Comparison of ENCODE assay signal across 8 mouse cellular contexts in the genomic region with DNA sequence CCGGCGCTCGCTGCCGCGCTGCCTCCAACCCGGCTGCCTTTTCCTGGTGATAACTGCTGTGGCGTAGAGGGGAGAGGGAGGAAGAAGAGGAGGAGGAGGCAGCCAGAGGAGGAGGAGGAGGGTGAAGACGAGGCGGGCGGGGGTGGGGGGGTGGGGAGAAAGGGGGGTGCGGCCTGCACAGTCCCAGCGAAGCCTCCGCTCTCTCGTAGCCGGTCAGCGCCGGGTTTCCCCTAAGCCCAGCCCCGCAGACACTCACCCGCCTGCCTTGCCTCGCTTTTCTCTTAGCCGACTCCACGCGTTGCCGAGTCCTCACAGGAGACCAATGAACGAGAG. TPM values are rescaled to one million over a fixed set of nuclear protein-coding genes. Genes with fewer than 3 reads are reported as not detected.
DNase-seq lines count a peak whose midpoint lies in the region; ATAC-seq and TF ChIP-seq lines count a peak whose summit lies in the region.

No protein-coding gene starts in this region.

- peak overlapping the region; percentile 88 for H3K27ac ChIP-seq in heart, embryonic 11.5 days (ENCODE audit: low read depth, low read length)
- peak overlapping the region; percentile 70 for H3K27ac ChIP-seq in hindbrain, embryonic 11.5 days (ENCODE audit: low read depth, low read length)

- under 1% methylated on average over 21 of the region's 25 CpGs for WGBS in heart, embryonic 11.5 days (ENCODE audit: insufficient replicate concordance)
- WGBS in hindbrain, embryonic 11.5 days = under 1% methylated on average over 13 of the region's 25 CpGs

- TF ChIP-seq CTCF in G1E (IDR thresholded peaks at IDR 0.05; ENCODE audit: low read depth, low read length) = no peak

- H3K4me3 ChIP-seq in heart, embryonic 11.5 days (ENCODE audit: low read depth, low read length) = peak overlapping the region; percentile 84
- peak overlapping the region; percentile 82 for H3K4me3 ChIP-seq in G1E (ENCODE audit: low read depth, low read length)
- peak overlapping the region; percentile 70 for H3K4me3 ChIP-seq in hindbrain, embryonic 11.5 days (ENCODE audit: low read depth, low read length)

- peak; percentile 92 for ATAC-seq in heart, embryonic 11.5 days (replicated peaks; ENCODE audit: insufficient number of reproducible peaks, low FRiP score, low TSS enrichment)
- ATAC-seq in G1E (ENCODE audit: extremely low read depth, insufficient number of reproducible peaks, low FRiP score, poor library complexity, severe bottlenecking) = peak; percentile 32
- ATAC-seq in hindbrain, embryonic 11.5 days (ENCODE audit: low FRiP score) = peak; percentile 92
- peak; percentile 59 for ATAC-seq in megakaryocyte progenitor cell, adult 5-6 weeks (replicated peaks; ENCODE audit: poor library complexity)

- no peaks in the 10 kb centered on the region for H3K36me3 ChIP-seq in heart, embryonic 11.5 days (ENCODE audit: control insufficient read depth, insufficient read depth, low read length)
- H3K36me3 ChIP-seq in G1E (replicated peaks) = peaks cover 5% of the 10 kb centered on the region
- H3K36me3 ChIP-seq in hindbrain, embryonic 11.5 days (ENCODE audit: control insufficient read depth, insufficient read depth, low read length) = no peaks in the 10 kb centered on the region

- H3K27me3 ChIP-seq in heart, embryonic 11.5 days (ENCODE audit: control insufficient read depth, insufficient read depth, low read length) = no peaks in the 10 kb centered on the region
- no peaks in the 10 kb centered on the region for H3K27me3 ChIP-seq in G1E (ENCODE audit: insufficient read depth, low read length)
- no peaks in the 10 kb centered on the region for H3K27me3 ChIP-seq in hindbrain, embryonic 11.5 days (ENCODE audit: control insufficient read depth, insufficient read depth, low read length)

- no peaks in the 10 kb centered on the region for H3K9me3 ChIP-seq in heart, embryonic 11.5 days (replicated peaks; ENCODE audit: control insufficient read depth, low read length)
- no peaks in the 10 kb centered on the region for H3K9me3 ChIP-seq in G1E (replicated peaks)
- H3K9me3 ChIP-seq in hindbrain, embryonic 11.5 days (ENCODE audit: control insufficient read depth, low read length) = no peaks in the 10 kb centered on the region

- DNase-seq in heart, adult 18-20 months = no peak
- peak; percentile 37 for DNase-seq in G1E (ENCODE audit: low spot score)
- no peak for DNase-seq in hindbrain, embryonic 11.5 days (ENCODE audit: low spot score)
- no peak for DNase-seq in embryo, embryonic 9.5 days (ENCODE audit: extremely low spot score)
- no peak for DNase-seq in adrenal gland, postnatal 36 days
- no peak for DNase-seq in thymus, adult 18-20 months

- peak overlapping the region; percentile 93 for H3K4me2 ChIP-seq in heart, embryonic 11.5 days
- H3K4me2 ChIP-seq in hindbrain, embryonic 11.5 days (replicated peaks; ENCODE audit: low read depth, low read length) = peak overlapping the region; percentile 85

- peak overlapping the region; percentile 90 for H3K9ac ChIP-seq in heart, embryonic 11.5 days (ENCODE audit: low read depth, low read length)
- H3K9ac ChIP-seq in hindbrain, embryonic 11.5 days (ENCODE audit: low read depth, low read length) = peak overlapping the region; percentile 76

- H3K4me1 ChIP-seq in heart, embryonic 11.5 days (ENCODE audit: control insufficient read depth, insufficient read depth, low read length) = peaks cover 10% of the 10 kb centered on the region
- H3K4me1 ChIP-seq in G1E (ENCODE audit: insufficient read depth, low read depth, low read length) = peaks cover 28% of the 10 kb centered on the region
- no peaks in the 10 kb centered on the region for H3K4me1 ChIP-seq in hindbrain, embryonic 11.5 days (replicated peaks; ENCODE audit: control insufficient read depth, insufficient read depth, low read length)

RNA-seq across cellular contexts. Expression of a gene that starts 0.3 kb away (rescaled TPM):
- 23.9 and 25.5 TPM in 2 replicates for polyA plus RNA-seq in heart, embryonic 11.5 days (2014; fragmentation: Nextera tagmentation; extraction: Ambion mirVana)
- total RNA-seq in heart, adult 18-20 months (2021) = 10 to 100 TPM; 21.8 to 23.7 TPM
- total RNA-seq in G1E (2014; fragmentation: Nextera tagmentation) (92.4 and 132 TPM in 2 replicates), G1E (2017) (26.2 and 28.7 TPM in 2 replicates)
- 3.9 and 7.5 TPM in 2 replicates for polyA plus RNA-seq in G1E (2012)
- 34.6 and 40.6 TPM in 2 replicates for polyA plus RNA-seq in hindbrain, embryonic 11.5 days (2014; fragmentation: Nextera tagmentation; extraction: Ambion mirVana)
- 56.9 and 59.5 TPM in 2 replicates for total RNA-seq in megakaryocyte progenitor cell, adult 5-6 weeks (2015)
- 24.7 and 28.9 TPM in 2 replicates for total RNA-seq in megakaryocyte progenitor cell, adult 5-6 weeks (2017)
- 10 to 100 TPM; 23.3 to 33.5 TPM for total RNA-seq in adrenal gland, postnatal 36 days (2021)

RNA-seq across cellular contexts. Expression of a gene that starts 44.0 kb away (rescaled TPM):
- 32.8 and 43.1 TPM in 2 replicates for polyA plus RNA-seq in heart, embryonic 11.5 days (2014; fragmentation: Nextera tagmentation; extraction: Ambion mirVana)
- 10 to 100 TPM; 15.7 to 18.7 TPM for total RNA-seq in heart, adult 18-20 months (2021)
- total RNA-seq in G1E (2014; fragmentation: Nextera tagmentation) = 99.2 and 113 TPM in 2 replicates
- total RNA-seq in G1E (2017) = 88.9 and 93.8 TPM in 2 replicates
- polyA plus RNA-seq in G1E (2012) = 4.1 and 8.2 TPM in 2 replicates
- 40.8 and 50.2 TPM in 2 replicates for polyA plus RNA-seq in hindbrain, embryonic 11.5 days (2014; fragmentation: Nextera tagmentation; extraction: Ambion mirVana)
- total RNA-seq in megakaryocyte progenitor cell, adult 5-6 weeks (2015) = 83.1 and 87.1 TPM in 2 replicates
- 69.6 and 86.9 TPM in 2 replicates for total RNA-seq in megakaryocyte progenitor cell, adult 5-6 weeks (2017)
- 10 to 100 TPM; 31.6 to 42.0 TPM for total RNA-seq in adrenal gland, postnatal 36 days (2021)

Comparison
In these comparisons a context has a peak if more than half of its experiments do, and no peak if none do; other contexts are left out.
1. ATAC-seq: peak in every context shown above with its lines; median percentile 92 in heart, embryonic 11.5 days; 92 in hindbrain, embryonic 11.5 days; 59 in megakaryocyte progenitor cell, adult 5-6 weeks; 32 in G1E.